Mouse (Mus musculus) E14TG2a.4 (cell line): ENCODE measurements around the gene Spen.

Experiments
- CTCF ChIP-seq: conservative IDR thresholded peaks from 2 replicates; pipeline ENCODE4 v1.5.1; 2014; ENCODE audit warnings: low read length
- NANOG ChIP-seq: IDR thresholded peaks from 2 replicates; pipeline ENCODE4 v1.6.1; 2014; ENCODE audit warnings: borderline replicate concordance, low read length, mixed read lengths
- POU5F1 ChIP-seq: IDR thresholded peaks from 2 replicates; pipeline ENCODE4 v1.6.1; 2014; ENCODE audit warnings: low read length, borderline replicate concordance

- peak; percentile 57 for TF ChIP-seq CTCF
- TF ChIP-seq POU5F1: no peak
- TF ChIP-seq NANOG: no peak
Measured at GRCm38 (mm10) chr4:141488670-141489069, 49.7 kb downstream of the Spen start.
